Mouse (Mus musculus): ENCODE data around the gene Zbtb20.

DNA sequence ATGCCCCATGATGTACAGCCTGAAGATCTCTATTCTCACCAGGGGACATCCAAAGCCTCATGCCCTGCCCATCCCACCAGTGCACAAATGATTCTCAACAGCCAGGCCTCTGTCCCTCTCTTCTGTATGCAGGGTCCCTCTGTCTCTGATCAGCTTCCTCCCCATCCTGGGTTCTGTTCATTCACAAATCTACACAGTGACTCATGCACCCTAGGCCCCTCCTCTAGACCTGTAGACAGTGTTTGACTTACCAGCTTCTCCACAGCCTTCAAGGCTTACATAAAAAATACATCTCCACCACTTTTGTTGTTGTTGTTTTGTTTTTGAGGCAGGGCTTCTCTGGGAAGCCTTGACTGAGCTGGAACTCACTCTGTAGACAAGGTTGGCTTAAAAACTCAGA is 789.2 kb downstream of the Zbtb20 start:
- TF ChIP-seq CTCF (IDR thresholded peaks at IDR 0.05; ENCODE audit: low read depth) (no peak), EP300 (IDR thresholded peaks at IDR 0.05; ENCODE audit: low read depth) (no peak)

Measured in liver, embryonic 14.5 days (tissue).